Mouse (Mus musculus): ENCODE results near the gene Car9. TPM values are rescaled to one million over a fixed set of nuclear protein-coding genes. Genes with fewer than 3 reads are reported as not detected.

The Car9 gene
- total and polyA plus RNA-seq, 3 experiments, result 0.77 to 3.3 TPM; not detected in 1

DNA sequence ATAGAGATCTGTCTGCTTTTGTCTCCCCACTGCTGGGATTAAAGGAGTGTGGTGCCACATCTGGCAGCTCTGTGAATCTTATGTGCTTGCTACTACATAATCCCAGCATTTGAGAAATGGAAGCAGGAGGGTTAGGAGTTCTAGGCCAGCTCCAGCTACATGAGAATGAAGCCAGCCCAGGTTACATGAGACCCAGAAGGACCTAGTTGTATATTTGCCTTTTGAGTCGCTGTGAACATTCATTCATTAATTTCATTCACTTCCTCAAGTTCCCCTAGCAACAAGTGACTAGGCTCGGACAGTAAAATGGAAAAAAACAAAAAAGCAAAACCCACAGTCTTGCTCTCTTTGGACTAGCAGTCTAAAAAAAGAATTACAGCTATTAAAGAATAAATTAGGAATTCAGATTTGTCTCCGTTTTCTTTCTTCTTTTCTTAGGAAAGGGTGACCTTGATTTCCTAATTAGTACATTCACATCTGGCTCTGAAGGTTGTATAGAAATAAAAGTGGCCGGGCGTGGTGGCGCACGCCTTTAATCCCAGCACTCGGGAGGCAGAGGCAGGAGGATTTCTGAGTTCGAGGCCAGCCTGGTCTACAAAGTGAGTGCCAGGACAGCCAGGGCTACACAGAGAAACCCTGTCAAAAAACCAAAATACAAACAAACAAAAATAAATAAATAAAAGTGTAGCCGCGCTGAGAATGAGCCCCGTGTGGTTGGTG lies 14.5 kb upstream of the Car9 start:
- Histone ChIP-seq H3K4me1 (ENCODE audit: control insufficient read depth in 1 of 2, insufficient read depth in 2 of 2, low read length in 2 of 2) (peaks cover 2 to 19% of the 10 kb centered on the region in 2 experiments; a peak in 2 of 4 replicates), H3K36me3 (ENCODE audit: control insufficient read depth in 1 of 2, insufficient read depth in 2 of 2, low read length in 2 of 2) (no peaks in the 10 kb centered on the region), H3K9me3 (replicated peaks; ENCODE audit: insufficient read depth, low read length) (no peaks in the 10 kb centered on the region), H3K27me3 (ENCODE audit: control insufficient read depth in 1 of 2, insufficient read depth in 2 of 2, low read length in 2 of 2) (no peaks in the 10 kb centered on the region), H3K9ac (ENCODE audit: control insufficient read depth, low read depth, low read length, poor library complexity, severe bottlenecking) (peak overlapping the region; percentile 44), H3K79me2 (ENCODE audit: control insufficient read depth, insufficient read depth, low read length, poor library complexity) (peaks cover 5% of the 10 kb centered on the region; the same call in 1 of the 2 replicates), H3K4me3 (ENCODE audit: control insufficient read depth in 1 of 2, insufficient read depth in 1 of 2, low read depth in 2 of 2, low read length in 2 of 2) (peak overlapping the region; percentile 16 to 45), H3K27ac (ENCODE audit: control insufficient read depth, low read depth, low read length) (peak overlapping the region; percentile 33; the same call in 1 of the 2 replicates)
- peak; percentile 70 for DNase-seq (ENCODE audit: low read depth, low spot score)
- TF ChIP-seq MYC (IDR thresholded peaks at IDR 0.05; ENCODE audit: low read depth, low read length), result no peak
- peak; percentile 67; the same call in 1 of the 2 replicates for TF ChIP-seq CHD2 (IDR thresholded peaks at IDR 0.05; ENCODE audit: low read length)
- peak; percentile 46; the same call in 1 of the 2 replicates for TF ChIP-seq ZNF384 (IDR thresholded peaks at IDR 0.05; ENCODE audit: low read depth, low read length)
- TF ChIP-seq ETS1 (IDR thresholded peaks at IDR 0.05; ENCODE audit: low read depth, low read length), result peak; percentile 26; the same call in 1 of the 2 replicates

DNA sequence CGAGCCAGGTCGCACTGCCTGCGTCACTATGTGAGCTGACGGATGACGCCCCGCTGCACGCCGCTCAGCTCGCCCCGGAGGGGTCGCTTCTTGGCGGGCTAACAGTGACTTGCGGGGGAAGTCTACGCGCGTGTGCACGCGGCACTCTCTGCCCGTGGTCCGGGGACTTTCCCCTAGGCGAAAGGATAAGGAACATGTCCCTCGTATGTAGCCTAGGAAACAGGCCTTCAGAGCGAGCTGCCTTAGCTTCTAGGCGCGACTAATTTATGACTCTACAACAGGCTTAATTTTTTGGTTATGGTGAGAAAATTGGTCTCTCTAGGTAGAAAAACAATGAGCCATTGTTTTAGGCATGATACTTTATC lies 14.0 kb upstream of the Car9 start, which contains the start of gene Ccdc107:
Ccdc107 (plus strand) TSS at position 80 of the 365 bp plus-strand sequence.
- Histone ChIP-seq H3K4me1 (ENCODE audit: control insufficient read depth in 1 of 2, insufficient read depth in 2 of 2, low read length in 2 of 2) (peaks cover 2 to 20% of the 10 kb centered on the region in 2 experiments; a peak in 2 of 4 replicates), H3K9me3 (replicated peaks; ENCODE audit: insufficient read depth, low read length) (no peaks in the 10 kb centered on the region), H3K27ac (ENCODE audit: control insufficient read depth, low read depth, low read length) (peak within 1 kb of the TSS; percentile 33)
- TF ChIP-seq SMC3 (IDR thresholded peaks at IDR 0.05; ENCODE audit: low read depth, low read length), result no peak
- no peak for TF ChIP-seq NELFE (IDR thresholded peaks at IDR 0.05; ENCODE audit: low read depth, low read length)
- TF ChIP-seq MYC (IDR thresholded peaks at IDR 0.05; ENCODE audit: low read depth, low read length), result peak; percentile 80
- peak; percentile 64; the same call in 1 of the 2 replicates for TF ChIP-seq MAX (IDR thresholded peaks at IDR 0.05; ENCODE audit: low read length)
- TF ChIP-seq CHD1 (IDR thresholded peaks at IDR 0.05; ENCODE audit: low read depth, low read length), result no peak
- no peak for TF ChIP-seq RCOR1 (IDR thresholded peaks at IDR 0.05; ENCODE audit: low read depth, low read length)
- peak in 1 of 2 experiments; percentile 87; a peak in 2 of 4 replicates for TF ChIP-seq POLR2A (IDR thresholded peaks at IDR 0.05; ENCODE audit: control insufficient read depth in 1 of 2, insufficient read depth in 1 of 2, low read depth in 1 of 2, low read length in 2 of 2, poor library complexity in 1 of 2)
- peak; percentile 8; the same call in 1 of the 2 replicates for TF ChIP-seq GATA1 (IDR thresholded peaks at IDR 0.05; ENCODE audit: low read depth, low read length)
- TF ChIP-seq ETS1 (IDR thresholded peaks at IDR 0.05; ENCODE audit: low read depth, low read length), result peak; percentile 74
- peak; percentile 97 for TF ChIP-seq ZMIZ1 (IDR thresholded peaks at IDR 0.05; ENCODE audit: low read depth, low read length)
- no peak for TF ChIP-seq ZKSCAN1 (IDR thresholded peaks at IDR 0.05; ENCODE audit: low read depth, low read length)
- no peak for TF ChIP-seq USF1 (IDR thresholded peaks at IDR 0.05; ENCODE audit: low read depth, low read length)
- TF ChIP-seq MXI1 (IDR thresholded peaks at IDR 0.05; ENCODE audit: low read depth, low read length), result peak; percentile 87
- peak; percentile 99 for TF ChIP-seq MAFK (IDR thresholded peaks at IDR 0.05; ENCODE audit: borderline replicate concordance, low read depth, low read length)
- TF ChIP-seq NRF1 (IDR thresholded peaks at IDR 0.05; ENCODE audit: insufficient read depth, low read depth, low read length, poor library complexity, severe bottlenecking), result no peak; the same call in 1 of the 2 replicates
- peak; percentile 61 for TF ChIP-seq HCFC1 (IDR thresholded peaks at IDR 0.05; ENCODE audit: low read depth, low read length)
- no peak for TF ChIP-seq ZC3H11A (IDR thresholded peaks at IDR 0.05; ENCODE audit: low read depth, low read length)
- no peak for TF ChIP-seq POLR2AphosphoS2 (IDR thresholded peaks at IDR 0.05; ENCODE audit: low read length)
- TF ChIP-seq TBP (IDR thresholded peaks at IDR 0.05; ENCODE audit: low read depth, low read length), result peak; percentile 100
- no peak for TF ChIP-seq TAL1 (IDR thresholded peaks at IDR 0.05; ENCODE audit: low read length)
- TF ChIP-seq UBTF (IDR thresholded peaks at IDR 0.05; ENCODE audit: borderline replicate concordance, insufficient read depth, low read depth, low read length), result peak; percentile 99
- TF ChIP-seq CHD2 (IDR thresholded peaks at IDR 0.05; ENCODE audit: low read length), result no peak
- no peak; the same call in 1 of the 2 replicates for TF ChIP-seq BHLHE40 (IDR thresholded peaks at IDR 0.05; ENCODE audit: borderline replicate concordance, low read depth, low read length)
- TF ChIP-seq SIN3A (IDR thresholded peaks at IDR 0.05; ENCODE audit: low read length), result peak; percentile 81
- TF ChIP-seq MAZ (IDR thresholded peaks at IDR 0.05; ENCODE audit: low read depth, low read length), result peak; percentile 82; the same call in 1 of the 2 replicates
- TF ChIP-seq EP300 (IDR thresholded peaks at IDR 0.05; ENCODE audit: low read depth in 1 of 2, low read length in 2 of 2), result no peak
- TF ChIP-seq ELF1 (IDR thresholded peaks at IDR 0.05; ENCODE audit: low read depth, low read length), result peak; percentile 81
- no peak for TF ChIP-seq ZNF384 (IDR thresholded peaks at IDR 0.05; ENCODE audit: low read depth, low read length)
- no peak for TF ChIP-seq USF2 (IDR thresholded peaks at IDR 0.05; ENCODE audit: borderline replicate concordance in 1 of 2, insufficient read depth in 1 of 2, low read depth in 1 of 2, low read length in 2 of 2)

More for the DNA sequence above, 14.0 kb upstream of the Car9 start, which contains the start of gene Ccdc107:
- Histone ChIP-seq H3K4me3 (ENCODE audit: control insufficient read depth in 1 of 2, insufficient read depth in 1 of 2, low read depth in 2 of 2, low read length in 2 of 2) (peak within 1 kb of the TSS; percentile 64 to 89), H3K79me2 (ENCODE audit: control insufficient read depth, insufficient read depth, low read length, poor library complexity) (peaks cover 5% of the 10 kb centered on the region; the same call in 1 of the 2 replicates), H3K27me3 (ENCODE audit: control insufficient read depth in 1 of 2, insufficient read depth in 2 of 2, low read length in 2 of 2) (no peaks in the 10 kb centered on the region), H3K9ac (ENCODE audit: control insufficient read depth, low read depth, low read length, poor library complexity, severe bottlenecking) (peak within 1 kb of the TSS; percentile 90), H3K36me3 (ENCODE audit: control insufficient read depth in 1 of 2, insufficient read depth in 2 of 2, low read length in 2 of 2) (no peaks in the 10 kb centered on the region)
- peak; percentile 99 for DNase-seq (ENCODE audit: low read depth, low spot score)
